Mouse (Mus musculus): Measurements from ENCODE around the gene Gng8. TPM values are rescaled to one million over a fixed set of nuclear protein-coding genes. Genes with fewer than 3 reads are reported as not detected.
A peak's percentile ranks its signal among the peaks of the same experiment; 100 is the strongest.

Gng8 gene
- polyA plus RNA-seq, 1 experiment from 2014 or later = 18.5 TPM

GRCm38 (mm10) chr7:16942861-16943260, 51.3 kb downstream of the Gng8 start:
- H3K36me3 ChIP-seq = no peaks in the 10 kb centered on the region
- WGBS = 72% methylated on average over 4 of the region's 4 CpGs
- peaks cover 33% of the 10 kb centered on the region for H3K27me3 ChIP-seq (ENCODE audit: low read depth, poor library complexity, severe bottlenecking)
- H3K4me1 ChIP-seq = peaks cover 46% of the 10 kb centered on the region
- no peaks in the 10 kb centered on the region for H3K9me3 ChIP-seq (replicated peaks)
- H3K4me3 ChIP-seq = no peak overlapping the region
- H3K27ac ChIP-seq = no peak overlapping the region
- no peak for DNase-seq (ENCODE audit: low spot score)

- Histone ChIP-seq H3K36me3 (no peaks in the 10 kb centered on the region), H3K27ac (peak within 1 kb of the TSS; percentile 86), H3K4me1 (peaks cover 49% of the 10 kb centered on the region), H3K9me3 (replicated peaks) (no peaks in the 10 kb centered on the region), H3K27me3 (ENCODE audit: low read depth, poor library complexity, severe bottlenecking) (peaks cover 47% of the 10 kb centered on the region), H3K4me3 (peak within 1 kb of the TSS; percentile 72)
- 16% methylated on average over 36 of the region's 36 CpGs for WGBS
- DNase-seq (ENCODE audit: low spot score) = peak; percentile 94
These were observed 52.6 kb downstream of the Gng8 start, which contains the start of gene Pnmal2 for GRCm38 (mm10) chr7:16944061-16944807. Gene Pnmal2, plus strand, starts transcription at chr7:16944682.

GRCm38 (mm10) chr7:16944808-16945315, 53.3 kb downstream of the Gng8 start:
- DNase-seq (ENCODE audit: low spot score) = no peak
- under 1% methylated on average over 22 of the region's 22 CpGs for WGBS
- Histone ChIP-seq H3K27ac (peak overlapping the region; percentile 86), H3K27me3 (ENCODE audit: low read depth, poor library complexity, severe bottlenecking) (peaks cover 54% of the 10 kb centered on the region), H3K9me3 (replicated peaks) (no peaks in the 10 kb centered on the region), H3K4me3 (peak overlapping the region; percentile 72), H3K4me1 (peaks cover 53% of the 10 kb centered on the region), H3K36me3 (no peaks in the 10 kb centered on the region)

Other genes starting within 250 kb of the Gng8 start
- gene Ceacam15, start 216.1 kb upstream of the Gng8 start, polyA plus RNA-seq (2016; fragmentation: Nextera tagmentation; extraction: Ambion mirVana) = not detected in 2 replicates
- gene Ceacam9, start 169.9 kb upstream of the Gng8 start, polyA plus RNA-seq (2016; fragmentation: Nextera tagmentation; extraction: Ambion mirVana) = not detected in 2 replicates
- 250 and 252 TPM in 2 replicates for gene Ap2s1, start 153.4 kb upstream of the Gng8 start, polyA plus RNA-seq (2016; fragmentation: Nextera tagmentation; extraction: Ambion mirVana)
- gene Slc1a5, start 110.4 kb upstream of the Gng8 start, polyA plus RNA-seq (2016; fragmentation: Nextera tagmentation; extraction: Ambion mirVana) = 48.3 and 48.7 TPM in 2 replicates
- gene Strn4, start 75.9 kb upstream of the Gng8 start, polyA plus RNA-seq (2016; fragmentation: Nextera tagmentation; extraction: Ambion mirVana) = 130 and 145 TPM in 2 replicates
- gene Fkrp, start 75.1 kb upstream of the Gng8 start, polyA plus RNA-seq (2016; fragmentation: Nextera tagmentation; extraction: Ambion mirVana) = 27.2 and 33.1 TPM in 2 replicates
- gene Prkd2, start 48.9 kb upstream of the Gng8 start, polyA plus RNA-seq (2016; fragmentation: Nextera tagmentation; extraction: Ambion mirVana) = 15.0 and 15.6 TPM in 2 replicates
- 7.0 and 8.2 TPM in 2 replicates for gene Dact3, start 16.5 kb upstream of the Gng8 start, polyA plus RNA-seq (2016; fragmentation: Nextera tagmentation; extraction: Ambion mirVana)
- 0.18 and 0.43 TPM in 2 replicates for gene Ptgir, start 14.7 kb downstream of the Gng8 start, polyA plus RNA-seq (2016; fragmentation: Nextera tagmentation; extraction: Ambion mirVana)
- gene Calm3, start 32.3 kb downstream of the Gng8 start, polyA plus RNA-seq (2016; fragmentation: Nextera tagmentation; extraction: Ambion mirVana) = 127 and 134 TPM in 2 replicates
- gene Pnmal2, start 52.9 kb downstream of the Gng8 start, polyA plus RNA-seq (2016; fragmentation: Nextera tagmentation; extraction: Ambion mirVana) = 2.6 and 5.7 TPM in 2 replicates
- gene Pnmal1, start 67.9 kb downstream of the Gng8 start, polyA plus RNA-seq (2016; fragmentation: Nextera tagmentation; extraction: Ambion mirVana) = 0.79 and 1.5 TPM in 2 replicates
- gene Gm42372, start 91.3 kb downstream of the Gng8 start, polyA plus RNA-seq (2016; fragmentation: Nextera tagmentation; extraction: Ambion mirVana) = 0.96 and 0.98 TPM in 2 replicates
- gene Ccdc8, start 100.9 kb downstream of the Gng8 start, polyA plus RNA-seq (2016; fragmentation: Nextera tagmentation; extraction: Ambion mirVana) = 13.7 and 13.8 TPM in 2 replicates
- 149 and 158 TPM in 2 replicates for gene Ppp5c, start 136.1 kb downstream of the Gng8 start, polyA plus RNA-seq (2016; fragmentation: Nextera tagmentation; extraction: Ambion mirVana)
- 5.9 and 7.4 TPM in 2 replicates for gene Hif3a, start 170.6 kb downstream of the Gng8 start, polyA plus RNA-seq (2016; fragmentation: Nextera tagmentation; extraction: Ambion mirVana)
- gene Psg16, start 182.3 kb downstream of the Gng8 start, polyA plus RNA-seq (2016; fragmentation: Nextera tagmentation; extraction: Ambion mirVana) = 0.05 and 0.06 TPM in 2 replicates

Measured in limb, embryonic 10.5 days (tissue).